Mouse (Mus musculus) limb, embryonic 15.5 days (tissue): ENCODE results near the gene Sirpa. TPM values are rescaled to one million over a fixed set of nuclear protein-coding genes. Genes with fewer than 3 reads are reported as not detected.
A peak's percentile ranks its signal among the peaks of the same experiment; 100 is the strongest.

Source experiments
- ATAC-seq: fragments of 200-750 bp; cut with Nextera tagmentation; 2 replicates; pipeline ENCODE4 v1.8.0; 2017; ENCODE audit warnings: low read depth, moderate TSS enrichment; ENCODE audit not compliant: insufficient number of reproducible peaks, low FRiP score, low TSS enrichment
- H3K27ac ChIP-seq: fragments of 300-500 bp; sonication (generic); 2 replicates; pipeline ENCODE4 v1.5.1; 2015; ENCODE audit warnings: moderate library complexity, mild to moderate bottlenecking, inconsistent platforms
- H3K27me3 ChIP-seq: fragments of 300-500 bp; sonication (generic); 2 replicates; pipeline ENCODE4 v1.6.1; 2015; ENCODE audit warnings: inconsistent platforms
- H3K36me3 ChIP-seq: fragments of 300-500 bp; sonication (generic); 2 replicates; pipeline ENCODE4 v1.6.1; 2015; ENCODE audit warnings: inconsistent platforms
- H3K4me1 ChIP-seq: fragments of 300-500 bp; sonication (generic); 2 replicates; pipeline ENCODE4 v1.6.1; 2015; ENCODE audit warnings: inconsistent platforms
- H3K4me2 ChIP-seq: fragments of 300-500 bp; sonication (generic); 2 replicates; pipeline ENCODE4 v1.6.1; 2015; ENCODE audit warnings: mild to moderate bottlenecking, inconsistent platforms
- H3K4me3 ChIP-seq: fragments of 300-500 bp; sonication (generic); 2 replicates; pipeline ENCODE4 v1.5.1; 2015; ENCODE audit warnings: mild to moderate bottlenecking, inconsistent platforms
- H3K9ac ChIP-seq: fragments of 300-500 bp; sonication (generic); 2 replicates; pipeline ENCODE4 v1.6.1; 2015; ENCODE audit warnings: inconsistent platforms
- H3K9me3 ChIP-seq: fragments of 300-500 bp; sonication (generic); 2 replicates; pipeline ENCODE4 v1.6.1; 2016; ENCODE audit warnings: inconsistent platforms
- WGBS: fragments of 180-500 bp; shearing (Covaris S2); methylation state at CpG from one replicate; pipeline ENCODE4 v1.1.7; 2015; 5-methylcytosine and 5-hydroxymethylcytosine counted together
- polyA plus RNA-seq: library from polyadenylated mRNA; unstranded; fragments of >200 nt; fragmentation: Nextera tagmentation; extraction: Ambion mirVana; gene quantifications from 2 replicates; pipeline ENCODE4 v1.2.1, GENCODE M21; 2015

Gene Sirpa
- polyA plus RNA-seq, 1 experiment from 2014 or later: 28.5 TPM

DNA sequence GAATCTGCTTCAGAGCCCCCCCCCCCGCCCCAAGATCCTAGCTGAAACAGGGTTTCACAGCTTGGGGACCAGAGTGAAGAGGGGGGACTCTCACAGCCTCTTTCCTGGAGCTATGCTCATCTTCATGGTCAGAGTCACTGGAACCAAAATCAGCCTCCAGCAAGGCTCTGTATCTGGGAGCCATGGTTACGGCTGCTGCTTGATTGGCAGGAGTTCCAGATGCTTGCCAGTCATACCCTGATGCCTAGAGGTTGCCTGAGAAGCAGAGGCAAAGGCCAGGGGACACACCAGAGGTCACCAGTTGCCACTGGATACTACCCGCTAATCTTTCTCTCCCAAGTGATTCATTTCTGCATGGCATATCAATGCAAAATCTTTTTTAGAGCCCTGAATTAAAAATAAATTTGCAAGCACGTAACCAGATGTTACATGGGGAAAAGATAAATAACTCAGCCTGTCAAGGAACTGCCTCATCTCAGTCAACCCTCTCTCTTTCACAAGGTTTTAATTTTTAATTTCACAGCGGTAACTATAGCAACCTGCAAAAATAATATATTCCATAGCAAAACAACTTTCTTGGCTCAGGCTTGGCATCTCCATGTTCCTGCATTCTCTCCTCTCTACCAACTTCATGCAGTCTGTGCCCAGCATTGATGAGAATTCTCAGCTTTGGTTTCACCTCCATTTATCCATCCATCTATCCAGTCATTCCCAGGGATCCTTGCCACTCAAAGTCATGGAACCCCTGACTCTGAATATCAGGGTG is 28.5 kb upstream of the Sirpa start:
- WGBS: 72% methylated on average over 5 of the region's 5 CpGs
- Histone ChIP-seq H3K9me3 (no peaks in the 10 kb centered on the region), H3K4me2 (no peak overlapping the region), H3K4me1 (no peaks in the 10 kb centered on the region), H3K4me3 (no peak overlapping the region), H3K36me3 (no peaks in the 10 kb centered on the region), H3K27me3 (peaks cover 6% of the 10 kb centered on the region; the same call in 1 of the 2 replicates), H3K9ac (no peak overlapping the region), H3K27ac (no peak overlapping the region)
- no peak for ATAC-seq

DNA sequence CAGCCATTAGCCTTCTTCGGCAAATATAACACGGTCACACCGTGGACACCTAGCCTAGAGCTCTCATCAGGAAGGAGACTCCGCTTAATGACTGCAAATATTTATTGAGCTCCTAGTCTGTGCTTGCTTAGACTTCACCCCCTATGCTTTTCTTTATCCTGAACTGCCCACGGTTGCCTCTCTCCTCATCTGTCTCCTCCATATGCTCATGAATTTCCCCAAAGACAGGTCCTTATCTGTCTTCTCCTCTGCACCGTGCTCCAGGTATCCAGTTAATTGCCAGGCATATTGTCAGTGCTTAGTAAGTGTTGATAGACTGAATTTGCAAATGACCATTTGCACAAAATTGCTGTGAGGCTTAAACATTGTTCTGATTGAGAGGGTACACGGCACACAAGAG is 23.5 kb upstream of the Sirpa start:
- peaks cover 24% of the 10 kb centered on the region for H3K27me3 ChIP-seq
- no peak for ATAC-seq
- WGBS: 81% methylated on average over 7 of the region's 7 CpGs

DNA sequence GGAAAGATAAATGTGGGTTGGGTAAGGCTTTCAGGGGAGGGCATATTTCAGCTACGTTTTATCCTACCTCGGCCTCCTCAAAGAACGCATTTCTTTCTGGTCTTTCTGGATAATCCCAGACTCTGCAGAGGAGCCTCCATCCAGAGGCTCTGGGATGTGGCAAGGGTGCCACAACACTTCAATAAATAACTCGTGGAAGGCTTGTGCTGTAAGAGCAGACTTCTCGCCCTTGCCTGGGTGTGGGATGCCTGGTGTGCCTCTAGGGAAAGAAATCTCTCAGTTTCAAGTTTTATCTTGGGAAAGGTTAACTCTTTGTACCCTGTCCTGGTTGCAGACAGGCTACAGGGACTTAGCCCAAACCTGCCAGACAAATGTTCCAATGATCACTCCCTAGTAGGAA is 23.1 kb upstream of the Sirpa start:
- peaks cover 28% of the 10 kb centered on the region for H3K27me3 ChIP-seq
- H3K36me3 ChIP-seq: no peaks in the 10 kb centered on the region
- no peak overlapping the region for H3K4me3 ChIP-seq
- H3K27ac ChIP-seq: no peak overlapping the region
- H3K4me1 ChIP-seq: peaks cover 5% of the 10 kb centered on the region; the same call in 1 of the 2 replicates
- no peak for ATAC-seq
- no peaks in the 10 kb centered on the region for H3K9me3 ChIP-seq
- no peak overlapping the region for H3K4me2 ChIP-seq
- H3K9ac ChIP-seq: no peak overlapping the region
- WGBS: 57% methylated on average over 5 of the region's 5 CpGs

More for the DNA sequence above, 23.5 kb upstream of the Sirpa start:
- Histone ChIP-seq H3K4me2 (no peak overlapping the region), H3K9ac (no peak overlapping the region), H3K36me3 (no peaks in the 10 kb centered on the region), H3K27ac (no peak overlapping the region), H3K9me3 (no peaks in the 10 kb centered on the region), H3K4me3 (no peak overlapping the region), H3K4me1 (peaks cover under 1% of the 10 kb centered on the region; the same call in 1 of the 2 replicates)

DNA sequence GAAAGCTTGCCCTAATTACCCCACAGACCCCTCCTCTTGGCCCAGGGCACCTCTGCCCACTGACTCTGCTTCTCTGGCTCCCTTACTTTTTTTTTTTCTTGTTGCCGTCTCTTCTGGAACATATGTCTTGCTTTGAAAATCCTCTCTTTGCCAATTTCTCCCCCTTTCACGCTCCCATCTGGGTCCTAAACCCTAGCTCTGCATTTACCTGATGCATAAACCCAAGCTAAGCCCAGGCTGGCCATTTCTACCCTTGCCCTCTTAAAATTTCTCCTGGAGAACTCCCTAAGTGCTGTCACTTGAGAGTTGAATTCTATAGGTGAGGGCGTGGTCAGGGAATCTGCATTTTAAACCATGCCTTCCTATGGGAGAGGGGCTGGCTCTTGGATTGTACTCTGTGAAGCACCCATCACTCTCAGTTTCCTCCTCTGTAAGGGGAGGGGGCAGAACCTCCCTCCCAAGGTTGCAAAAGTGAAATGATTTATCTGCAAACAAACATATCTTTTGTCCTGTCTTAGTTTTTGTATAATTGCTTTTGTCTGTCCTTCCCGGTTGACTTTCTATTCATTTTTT is 18.8 kb upstream of the Sirpa start:
- WGBS: 15% methylated on average over 4 of the region's 4 CpGs

DNA sequence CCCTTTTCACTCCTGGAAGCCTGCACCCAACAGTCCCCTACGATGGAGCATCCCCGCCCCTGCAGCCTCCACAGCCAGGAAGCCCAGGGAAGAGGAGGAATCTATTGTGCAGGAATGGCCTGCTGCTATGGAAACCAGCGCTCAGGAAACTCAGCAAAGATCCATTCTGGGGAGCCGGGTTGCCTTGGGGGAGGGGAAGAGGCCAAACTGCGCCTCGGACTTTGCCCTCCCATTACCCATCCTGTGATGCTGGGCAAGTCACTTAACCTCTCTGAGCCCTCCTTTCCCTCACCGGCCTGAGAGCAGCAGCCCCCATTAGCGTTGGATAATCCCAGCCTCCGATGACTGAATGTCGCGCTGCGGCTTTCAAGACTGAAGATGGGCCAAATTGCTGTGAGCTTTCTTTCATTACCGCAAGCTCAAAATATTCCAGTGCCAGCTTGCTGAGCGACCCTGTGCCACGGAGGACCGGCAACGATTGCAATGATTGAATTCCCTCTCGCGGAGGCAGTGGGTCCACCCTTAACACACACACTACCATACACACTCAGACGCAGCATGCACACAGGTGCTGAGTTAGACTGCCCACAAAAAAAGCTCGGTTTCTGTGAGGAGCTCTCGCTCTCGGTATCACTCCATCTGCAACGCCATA is 18.1 kb upstream of the Sirpa start:
- Histone ChIP-seq H3K4me1 (peaks cover 6% of the 10 kb centered on the region; the same call in 1 of the 2 replicates), H3K27me3 (peaks cover 32% of the 10 kb centered on the region), H3K4me3 (no peak overlapping the region), H3K4me2 (peak overlapping the region; percentile 37), H3K27ac (no peak overlapping the region), H3K9ac (no peak overlapping the region), H3K9me3 (no peaks in the 10 kb centered on the region), H3K36me3 (no peaks in the 10 kb centered on the region)
- no peak for ATAC-seq
- 15% methylated on average over 24 of the region's 24 CpGs for WGBS

More for the DNA sequence above, 18.8 kb upstream of the Sirpa start:
- Histone ChIP-seq H3K4me3 (no peak overlapping the region), H3K27me3 (peaks cover 32% of the 10 kb centered on the region), H3K27ac (no peak overlapping the region), H3K36me3 (no peaks in the 10 kb centered on the region), H3K4me2 (peak overlapping the region; percentile 37), H3K4me1 (peaks cover 6% of the 10 kb centered on the region; the same call in 1 of the 2 replicates), H3K9ac (no peak overlapping the region), H3K9me3 (no peaks in the 10 kb centered on the region)
- no peak for ATAC-seq

DNA sequence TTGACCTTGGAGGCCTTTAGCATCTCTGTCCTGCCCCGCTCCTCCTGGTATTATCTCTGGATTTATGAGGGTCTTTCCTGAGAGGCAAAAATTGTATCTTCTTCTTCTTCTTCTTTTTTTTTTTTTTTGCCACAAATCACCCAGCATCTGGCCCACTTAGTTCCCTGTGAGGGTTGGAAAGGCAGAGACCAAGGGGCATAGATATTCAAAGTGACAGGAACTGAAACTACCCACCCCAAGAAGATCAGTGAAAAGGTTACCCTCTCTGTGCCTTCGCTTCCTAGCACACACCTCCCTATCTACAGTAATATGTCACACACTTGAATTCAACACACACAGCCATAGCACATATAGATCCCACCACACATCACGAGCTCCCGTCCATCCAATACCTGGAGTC is 17.5 kb upstream of the Sirpa start:
- no peak overlapping the region for H3K27ac ChIP-seq
- 87% methylated on average over 4 of the region's 4 CpGs for WGBS
- no peak overlapping the region for H3K9ac ChIP-seq
- H3K36me3 ChIP-seq: no peaks in the 10 kb centered on the region
- H3K9me3 ChIP-seq: no peaks in the 10 kb centered on the region
- H3K4me1 ChIP-seq: peaks cover 6% of the 10 kb centered on the region; the same call in 1 of the 2 replicates
- ATAC-seq: no peak
- H3K4me2 ChIP-seq: no peak overlapping the region
- H3K27me3 ChIP-seq: peaks cover 32% of the 10 kb centered on the region
- no peak overlapping the region for H3K4me3 ChIP-seq

DNA sequence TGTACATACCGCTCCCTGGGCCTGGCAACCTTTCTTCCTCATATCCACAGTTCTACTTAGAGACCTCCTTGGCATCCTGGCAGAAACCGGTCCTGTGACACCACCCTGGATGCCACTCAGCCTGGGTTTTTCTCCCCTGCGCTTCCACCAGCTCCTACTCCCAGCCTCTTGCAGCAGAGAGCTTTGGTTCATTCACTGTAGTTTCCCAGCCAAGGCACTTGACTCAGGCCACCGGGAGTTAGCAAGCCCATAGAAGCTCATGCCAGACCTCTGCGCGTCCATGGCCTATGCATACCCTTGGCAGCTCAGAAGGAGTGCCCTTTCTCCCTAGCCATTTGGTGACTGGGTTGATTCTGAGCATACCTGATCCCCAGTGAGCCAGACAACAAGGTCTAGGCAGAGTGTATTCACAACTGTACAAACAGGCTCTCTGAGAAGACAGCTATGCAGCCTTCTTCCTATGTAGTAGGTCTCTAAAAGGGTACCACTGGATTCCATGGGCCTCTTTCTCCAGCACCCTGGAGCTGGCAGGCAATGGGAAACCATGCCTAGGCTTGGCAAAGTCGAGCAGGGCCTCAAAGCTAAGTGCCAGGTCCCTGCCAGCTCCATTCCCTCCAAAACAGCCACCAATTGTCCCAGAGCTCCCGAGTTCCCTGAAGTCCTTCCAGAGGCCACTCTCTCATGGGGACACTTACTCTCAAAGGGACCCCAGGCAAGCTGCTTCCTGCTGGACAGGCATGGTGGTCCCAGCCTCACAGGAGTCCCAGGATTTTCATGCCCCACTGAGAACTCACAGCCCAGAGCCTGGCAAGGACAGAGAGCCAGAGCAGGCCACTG is 15.8 kb upstream of the Sirpa start:
- ATAC-seq: no peak
- H3K4me3 ChIP-seq: no peak overlapping the region
- H3K27ac ChIP-seq: no peak overlapping the region
- no peak overlapping the region for H3K9ac ChIP-seq
- H3K27me3 ChIP-seq: peaks cover 31% of the 10 kb centered on the region
- H3K9me3 ChIP-seq: no peaks in the 10 kb centered on the region
- H3K4me1 ChIP-seq: peaks cover 6% of the 10 kb centered on the region; the same call in 1 of the 2 replicates
- WGBS: 86% methylated on average over 8 of the region's 8 CpGs
- H3K36me3 ChIP-seq: no peaks in the 10 kb centered on the region
- no peak overlapping the region for H3K4me2 ChIP-seq

DNA sequence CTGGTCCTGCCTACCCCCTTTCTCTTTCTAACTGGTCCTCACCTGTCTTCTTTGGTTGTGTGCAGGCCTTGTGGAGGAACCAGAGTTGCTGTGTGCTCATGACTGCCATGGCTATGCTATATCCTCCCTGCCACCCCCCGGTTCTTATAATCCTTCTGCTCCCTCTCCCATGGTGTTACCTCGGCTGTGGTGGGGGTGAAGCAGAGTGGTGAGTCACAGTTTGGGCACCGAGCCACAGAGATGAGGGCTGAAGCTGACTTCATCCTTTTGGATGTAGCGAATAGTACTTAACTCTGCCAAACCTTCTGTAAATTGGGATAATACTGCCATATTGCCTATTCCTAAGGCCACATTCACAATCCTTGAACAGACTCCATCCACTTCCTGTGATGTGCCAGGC is 12.0 kb upstream of the Sirpa start:
- WGBS: 58% methylated on average over 4 of the region's 4 CpGs
- Histone ChIP-seq H3K9me3 (no peaks in the 10 kb centered on the region), H3K4me1 (no peaks in the 10 kb centered on the region), H3K4me3 (no peak overlapping the region), H3K27me3 (peaks cover under 1% of the 10 kb centered on the region; the same call in 1 of the 2 replicates), H3K27ac (no peak overlapping the region), H3K4me2 (no peak overlapping the region), H3K36me3 (no peaks in the 10 kb centered on the region), H3K9ac (no peak overlapping the region)
- ATAC-seq: no peak

DNA sequence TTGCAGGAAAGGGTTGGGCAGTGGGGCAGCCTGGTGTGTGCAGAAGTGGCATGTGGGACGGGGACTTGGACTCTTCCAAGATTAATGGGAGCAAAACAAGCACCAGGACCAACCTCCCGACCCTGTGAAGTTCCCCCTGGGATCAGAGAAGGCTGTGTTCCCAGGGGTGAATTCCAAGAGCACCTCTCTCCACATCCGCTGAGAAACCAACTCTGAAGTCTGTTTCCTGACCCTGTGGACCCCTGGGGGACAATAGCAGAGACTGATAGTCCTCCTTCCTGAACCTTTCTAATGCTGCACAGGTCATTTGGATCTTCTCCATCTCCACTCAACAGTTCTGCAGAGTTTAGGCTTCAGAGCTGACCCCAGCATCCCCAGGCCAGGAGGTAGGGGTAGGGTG is 10.8 kb upstream of the Sirpa start:
- Histone ChIP-seq H3K36me3 (no peaks in the 10 kb centered on the region), H3K27ac (no peak overlapping the region), H3K27me3 (no peaks in the 10 kb centered on the region; the same call in 1 of the 2 replicates), H3K4me3 (no peak overlapping the region), H3K4me1 (no peaks in the 10 kb centered on the region), H3K4me2 (no peak overlapping the region), H3K9ac (no peak overlapping the region), H3K9me3 (no peaks in the 10 kb centered on the region)
- no peak for ATAC-seq
- WGBS: 47% methylated on average over 3 of the region's 3 CpGs

DNA sequence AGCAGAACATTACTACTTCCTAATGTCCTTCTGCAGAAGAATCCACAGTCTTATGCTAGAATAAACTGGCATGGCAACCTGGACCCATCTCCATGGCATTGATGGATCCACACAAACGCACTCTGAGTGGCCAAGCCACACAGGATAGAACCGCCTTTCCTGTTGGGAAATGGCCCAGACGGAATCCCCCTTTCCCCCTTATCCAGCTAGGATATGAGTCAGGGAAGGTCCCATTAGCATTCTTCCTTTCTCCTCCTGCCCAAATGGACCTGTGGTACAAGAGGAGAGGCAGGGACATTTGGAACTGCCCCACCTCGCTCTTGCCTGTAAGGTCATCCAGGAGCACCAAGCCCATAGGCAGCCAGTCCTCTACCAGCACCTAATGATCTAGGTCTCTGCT is 10.4 kb upstream of the Sirpa start:
- Histone ChIP-seq H3K4me3 (no peak overlapping the region), H3K27me3 (no peaks in the 10 kb centered on the region; the same call in 1 of the 2 replicates), H3K27ac (no peak overlapping the region), H3K9ac (no peak overlapping the region), H3K4me1 (no peaks in the 10 kb centered on the region), H3K9me3 (no peaks in the 10 kb centered on the region), H3K4me2 (no peak overlapping the region), H3K36me3 (no peaks in the 10 kb centered on the region)
- 86% methylated on average over 4 of the region's 4 CpGs for WGBS
- no peak for ATAC-seq

DNA sequence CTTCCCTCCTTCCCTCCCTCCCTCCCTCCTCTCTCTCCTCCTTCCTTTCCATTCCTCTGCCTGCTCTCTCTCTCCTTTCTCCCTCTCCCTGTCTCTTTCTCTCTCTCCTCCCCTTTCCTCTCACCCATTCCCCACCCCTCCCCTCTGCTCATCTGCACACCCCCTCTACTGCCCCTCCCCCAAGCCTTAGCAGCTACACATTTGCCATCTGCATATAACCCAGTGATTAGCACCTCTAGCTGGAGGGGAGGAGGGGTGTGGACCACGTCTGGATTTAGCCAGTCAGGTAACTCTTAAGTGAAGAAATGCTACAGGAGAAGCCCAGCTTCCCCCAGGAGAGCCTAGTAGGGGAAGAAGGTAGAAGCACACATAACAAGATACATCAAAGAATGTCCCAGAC is 7.7 kb upstream of the Sirpa start:
- WGBS: 12% methylated on average over 1 of the region's 1 CpGs
- ATAC-seq: no peak

More for the DNA sequence above, 7.7 kb upstream of the Sirpa start:
- H3K36me3 ChIP-seq: no peaks in the 10 kb centered on the region
- H3K4me3 ChIP-seq: no peak overlapping the region
- no peak overlapping the region for H3K27ac ChIP-seq
- H3K4me2 ChIP-seq: no peak overlapping the region
- H3K4me1 ChIP-seq: no peaks in the 10 kb centered on the region
- H3K9ac ChIP-seq: no peak overlapping the region
- H3K27me3 ChIP-seq: no peaks in the 10 kb centered on the region
- H3K9me3 ChIP-seq: no peaks in the 10 kb centered on the region
